Mouse (Mus musculus): ENCODE data around the gene Lrrc45. TPM values are rescaled to one million over a fixed set of nuclear protein-coding genes. Genes with fewer than 3 reads are reported as not detected.
"Not testable (repeated sequence)": the region's sequence is repeated elsewhere in the genome, so short reads cannot be mapped to it uniquely, and the experiment has no call there.

Gene Lrrc45
- total RNA-seq, 2 experiments from 2014 or later: 61.1 to 71.1 TPM

GRCm38 (mm10) chr11:120763121-120763999 lies 49.6 kb downstream of the Lrrc45 start:
- DNase-seq (ENCODE audit: low spot score in 2 of 2): not testable (repeated sequence)

- not testable (repeated sequence) for DNase-seq (ENCODE audit: low spot score in 2 of 2)
Observed at GRCm38 (mm10) chr11:120767023-120767422, 53.3 kb downstream of the Lrrc45 start.

GRCm38 (mm10) chr11:120768206-120768605 lies 54.5 kb downstream of the Lrrc45 start:
- no peak for DNase-seq (ENCODE audit: low spot score in 2 of 2)

Other genes with a start within 250 kb of the Lrrc45 start
- gene Arl16, start 246.3 kb upstream of the Lrrc45 start, total RNA-seq (2021): 10 to 100 TPM; 57.9 to 61.5 TPM
- gene Mrpl12, start 229.3 kb upstream of the Lrrc45 start, total RNA-seq (2021): 10 to 100 TPM; 76.4 to 82.3 TPM
- 10 to 100 TPM; 24.5 to 25.8 TPM for gene Slc25a10, start 222.1 kb upstream of the Lrrc45 start, total RNA-seq (2021)
- under 1 TPM in 1 of 2 experiments, not detected in 1; 0.18 TPM for gene Gcgr, start 183.2 kb upstream of the Lrrc45 start, total RNA-seq (2021)
- gene Mcrip1, start 164.2 kb upstream of the Lrrc45 start, total RNA-seq (2021): 100 to 1,000 TPM in 1 of 2 experiments, 10 to 100 TPM in 1; 95.4 to 107 TPM
- not detected for gene Ppp1r27, start 162.8 kb upstream of the Lrrc45 start, total RNA-seq (2021)
- gene P4hb, start 140.7 kb upstream of the Lrrc45 start, total RNA-seq (2021): 100 to 1,000 TPM; 153 to 161 TPM
- 100 to 1,000 TPM; 344 to 379 TPM for gene Arhgdia, start 132.3 kb upstream of the Lrrc45 start, total RNA-seq (2021)
- gene Alyref, start 115.6 kb upstream of the Lrrc45 start, total RNA-seq (2021): 10 to 100 TPM; 79.8 to 91.3 TPM
- 100 to 1,000 TPM in 1 of 2 experiments, 10 to 100 TPM in 1; 93.5 to 107 TPM for gene Anapc11, start 115.5 kb upstream of the Lrrc45 start, total RNA-seq (2021)
- gene Npb, start 105.4 kb upstream of the Lrrc45 start, total RNA-seq (2021): 1 to 10 TPM; 2.2 to 2.4 TPM
- gene Pcyt2, start 96.0 kb upstream of the Lrrc45 start, total RNA-seq (2021): 100 to 1,000 TPM; 132 to 145 TPM
- gene Sirt7, start 88.7 kb upstream of the Lrrc45 start, total RNA-seq (2021): 10 to 100 TPM; 33.5 to 39.7 TPM
- gene Mafg, start 80.3 kb upstream of the Lrrc45 start, total RNA-seq (2021): 10 to 100 TPM; 79.3 to 86.7 TPM
- 1 to 10 TPM; 3.5 to 5.3 TPM for gene Pycr1, start 70.2 kb upstream of the Lrrc45 start, total RNA-seq (2021)
- 1 to 10 TPM; 1.1 to 2.1 TPM for gene Myadml2, start 65.8 kb upstream of the Lrrc45 start, total RNA-seq (2021)
- 1 to 10 TPM; 5.8 to 7.4 TPM for gene Notum, start 52.8 kb upstream of the Lrrc45 start, total RNA-seq (2021)
- gene Aspscr1, start 41.0 kb upstream of the Lrrc45 start, total RNA-seq (2021): 10 to 100 TPM; 55.5 to 62.5 TPM
- 10 to 100 TPM; 30.1 to 32.0 TPM for gene Cenpx, start 187 bp upstream of the Lrrc45 start, total RNA-seq (2021)
- gene Rac3, start 7.5 kb downstream of the Lrrc45 start, total RNA-seq (2021): 100 to 1,000 TPM; 247 to 249 TPM
- 10 to 100 TPM in 1 of 2 experiments, 1 to 10 TPM in 1; 7.8 to 10.2 TPM for gene Dcxr, start 13.4 kb downstream of the Lrrc45 start, total RNA-seq (2021)
- gene Cbr2, start 18.2 kb downstream of the Lrrc45 start, total RNA-seq (2021): 1 to 10 TPM; 2.6 to 2.8 TPM
- gene Hmga1b, start 48.9 kb downstream of the Lrrc45 start, total RNA-seq (2021): 10 to 100 TPM; 18.7 to 22.2 TPM
- 10 to 100 TPM; 89.5 to 91.8 TPM for gene Rfng, start 70.3 kb downstream of the Lrrc45 start, total RNA-seq (2021)
- 100 to 1,000 TPM; 136 to 144 TPM for gene Gps1, start 70.3 kb downstream of the Lrrc45 start, total RNA-seq (2021)
- gene Dus1l, start 82.5 kb downstream of the Lrrc45 start, total RNA-seq (2021): 10 to 100 TPM; 42.3 to 44.5 TPM
- 100 to 1,000 TPM; 286 to 320 TPM for gene Fasn, start 110.6 kb downstream of the Lrrc45 start, total RNA-seq (2021)
- gene Ccdc57, start 218.9 kb downstream of the Lrrc45 start, total RNA-seq (2021): 1 to 10 TPM; 7.3 to 7.4 TPM
- 1 to 10 TPM; 2.9 to 4.1 TPM for gene Slc16a3, start 234.6 kb downstream of the Lrrc45 start, total RNA-seq (2021)

All from layer of hippocampus, postnatal 10 days (tissue).